Mouse (Mus musculus): ENCODE data around the gene Gm10337.

The Gm10337 gene

GRCm38 (mm10) chr15:102546677-102547427, 43.3 kb downstream of the Gm10337 start:
- DNase-seq (ENCODE audit: extremely low spot score, low read depth, low spot score), result no peak

- no peak for DNase-seq (ENCODE audit: extremely low spot score, low read depth, low spot score)
Measured at GRCm38 (mm10) chr15:102547478-102547877, 44.0 kb downstream of the Gm10337 start.

- DNase-seq (ENCODE audit: extremely low spot score, low read depth, low spot score), result no peak
Measured at GRCm38 (mm10) chr15:102552599-102552998, 49.1 kb downstream of the Gm10337 start.
